Mouse (Mus musculus): ENCODE results near the gene Prlr.

GRCm38 (mm10) chr15:10134889-10135288 lies 42.1 kb upstream of the Prlr start:
- no peak for TF ChIP-seq CTCF (IDR thresholded peaks at IDR 0.05)
- no peak for TF ChIP-seq EP300 (IDR thresholded peaks at IDR 0.05; ENCODE audit: insufficient read depth, low read depth, low read length)

Measured in heart, adult 2 months (tissue).